Mouse (Mus musculus): ENCODE results near the gene Rilpl1. TPM values are rescaled to one million over a fixed set of nuclear protein-coding genes. Genes with fewer than 3 reads are reported as not detected.
"Not testable (repeated sequence)": the region's sequence is repeated elsewhere in the genome, so short reads cannot be mapped to it uniquely, and the experiment has no call there.

Rilpl1 gene
- total RNA-seq, 2 experiments from 2014 or later, result 1.6 TPM; not detected in 1

DNA sequence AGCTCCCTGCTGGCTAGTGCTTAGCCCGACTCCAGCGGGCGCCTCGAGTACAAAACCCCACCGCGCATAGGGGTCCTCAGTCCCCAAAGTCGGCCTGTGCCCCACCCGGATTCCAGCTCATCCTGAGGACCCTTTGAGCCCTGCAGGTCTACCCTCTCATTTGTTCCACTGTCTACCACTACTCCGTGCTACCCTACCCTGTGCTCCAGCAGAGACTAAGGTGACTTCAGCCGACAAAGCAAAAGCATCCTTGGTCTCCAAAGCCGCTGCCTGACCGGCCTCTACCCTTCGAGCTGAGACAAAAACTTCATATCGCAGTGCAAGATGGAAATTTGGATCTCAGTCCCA is 366 bp upstream of the Rilpl1 start:
- ATAC-seq (replicated peaks; ENCODE audit: low FRiP score, poor library complexity, severe bottlenecking), result no peak

DNA sequence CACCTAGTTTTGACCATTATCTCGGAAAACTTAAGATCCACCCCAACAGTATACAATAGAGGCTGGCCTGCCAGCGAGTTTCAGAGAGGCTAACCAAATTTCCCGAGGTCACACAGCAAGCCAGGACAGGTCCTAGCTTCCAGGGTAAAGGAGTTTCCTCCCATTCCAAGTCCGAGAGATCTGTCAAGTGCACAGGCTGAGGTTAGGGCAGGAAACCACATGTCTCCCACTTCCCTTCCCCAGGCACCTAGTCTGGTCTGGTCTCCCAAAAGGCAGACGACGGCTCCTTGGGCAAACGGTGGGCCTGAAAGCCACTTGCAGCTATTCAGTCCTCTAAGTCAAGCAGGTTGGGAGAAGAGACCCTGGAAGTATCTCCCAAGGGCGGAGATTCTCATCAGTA is 1.5 kb downstream of the Rilpl1 start:
- no peak for ATAC-seq (replicated peaks; ENCODE audit: low FRiP score, poor library complexity, severe bottlenecking)

DNA sequence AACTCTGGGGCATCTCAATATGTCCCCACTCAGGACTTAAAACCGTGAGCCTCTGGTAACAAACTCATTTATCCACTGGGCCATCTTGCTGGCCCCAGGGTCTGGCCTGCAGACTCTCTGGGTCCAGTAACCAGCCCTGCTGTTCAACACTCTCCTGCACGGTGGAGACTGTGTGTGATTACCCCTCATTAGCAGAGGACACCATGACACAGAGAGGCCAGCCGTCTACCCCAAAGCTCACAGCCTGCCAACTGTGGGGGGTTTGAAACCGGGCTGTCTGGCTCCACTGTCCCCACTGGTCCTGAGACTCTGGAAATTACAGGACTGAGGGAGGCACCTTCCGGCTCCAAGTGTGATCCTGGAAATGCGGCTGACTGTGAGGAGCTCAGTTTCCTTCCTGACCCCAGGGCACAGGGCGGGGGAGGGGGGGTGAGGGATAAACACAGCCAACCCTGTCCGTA is 2.0 kb downstream of the Rilpl1 start:
- ATAC-seq (replicated peaks; ENCODE audit: low FRiP score, poor library complexity, severe bottlenecking), result no peak

DNA sequence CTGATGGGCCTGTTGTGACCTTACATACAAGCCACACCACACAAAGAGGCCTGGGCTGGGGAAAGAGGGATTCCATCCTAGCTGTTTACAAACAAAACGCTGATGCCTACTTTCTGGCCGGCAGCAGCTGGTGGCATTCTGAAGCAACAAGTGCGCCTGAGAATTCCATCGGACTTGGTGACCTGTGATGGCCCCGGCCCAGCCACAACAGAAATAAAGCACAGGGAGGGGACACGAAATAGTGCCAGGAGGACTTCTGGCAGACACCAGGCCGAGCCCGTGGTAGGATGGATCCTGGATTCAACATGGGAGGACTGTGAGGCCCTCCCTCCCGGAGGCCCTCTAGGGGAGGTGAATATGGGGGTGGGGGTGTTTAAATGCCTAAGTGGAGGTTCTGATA is 2.4 kb downstream of the Rilpl1 start:
- ATAC-seq (replicated peaks; ENCODE audit: low FRiP score, poor library complexity, severe bottlenecking), result no peak

DNA sequence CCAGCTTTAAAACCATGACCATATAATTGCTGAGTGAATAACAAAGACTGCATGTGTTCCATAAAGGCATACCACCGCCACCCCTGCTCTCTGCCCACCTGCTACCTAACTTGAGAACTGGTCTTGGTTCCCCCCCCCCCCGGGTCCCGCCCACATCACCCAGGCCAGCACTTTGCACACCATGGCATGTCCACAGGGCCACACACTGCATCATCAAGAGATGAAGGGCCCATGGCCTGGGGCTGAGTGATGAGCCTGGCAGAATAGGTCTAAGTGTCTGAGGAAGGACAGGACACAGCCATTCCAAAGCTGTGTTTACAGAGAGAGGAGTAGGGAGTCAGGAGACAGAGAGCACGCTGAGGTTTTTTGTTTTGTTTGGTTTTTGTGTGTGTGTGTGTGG is 2.8 kb downstream of the Rilpl1 start:
- ATAC-seq (replicated peaks; ENCODE audit: low FRiP score, poor library complexity, severe bottlenecking), result no peak

DNA sequence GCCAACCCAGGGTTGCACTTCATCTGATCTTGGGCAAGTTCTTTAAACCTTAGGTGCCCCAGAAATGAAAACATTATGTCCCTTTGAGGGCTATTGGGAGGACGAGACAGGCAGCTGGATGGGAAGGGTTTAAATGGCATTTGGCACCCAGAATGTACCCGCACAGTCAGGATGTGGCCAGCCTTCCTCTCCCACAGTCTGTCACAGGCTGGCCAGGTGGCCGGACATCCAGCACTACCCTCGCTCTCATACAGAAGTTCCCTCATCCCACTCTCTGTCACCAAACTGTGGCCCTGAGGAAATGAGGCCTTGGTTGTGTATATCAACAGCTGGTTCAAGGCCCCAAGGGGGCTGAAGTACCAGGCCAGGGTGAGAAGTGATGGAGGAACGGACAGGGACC is 6.2 kb downstream of the Rilpl1 start:
- ATAC-seq (replicated peaks; ENCODE audit: low FRiP score, poor library complexity, severe bottlenecking), result no peak

DNA sequence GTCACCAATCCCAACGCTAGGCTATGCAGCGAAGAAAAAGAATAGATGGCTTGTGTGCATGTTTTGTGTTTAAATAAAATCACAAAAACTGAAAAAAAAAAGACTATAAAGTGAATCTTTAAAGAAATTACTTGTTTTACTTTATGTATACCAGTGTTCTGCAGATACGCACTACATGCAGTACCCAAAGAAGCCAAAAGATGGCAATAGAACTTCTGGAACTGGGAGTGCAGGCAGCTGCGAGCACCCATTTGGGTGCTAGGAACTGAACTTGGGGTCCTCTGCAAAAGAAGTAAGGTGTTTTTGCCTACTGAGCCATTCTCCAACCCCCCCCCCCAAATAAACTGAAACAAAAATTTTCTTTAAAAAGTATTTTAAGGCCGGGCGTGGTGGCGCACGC is 8.2 kb downstream of the Rilpl1 start:
- no peak; the same call in 1 of the 2 replicates for ATAC-seq (replicated peaks; ENCODE audit: low FRiP score, poor library complexity, severe bottlenecking)

DNA sequence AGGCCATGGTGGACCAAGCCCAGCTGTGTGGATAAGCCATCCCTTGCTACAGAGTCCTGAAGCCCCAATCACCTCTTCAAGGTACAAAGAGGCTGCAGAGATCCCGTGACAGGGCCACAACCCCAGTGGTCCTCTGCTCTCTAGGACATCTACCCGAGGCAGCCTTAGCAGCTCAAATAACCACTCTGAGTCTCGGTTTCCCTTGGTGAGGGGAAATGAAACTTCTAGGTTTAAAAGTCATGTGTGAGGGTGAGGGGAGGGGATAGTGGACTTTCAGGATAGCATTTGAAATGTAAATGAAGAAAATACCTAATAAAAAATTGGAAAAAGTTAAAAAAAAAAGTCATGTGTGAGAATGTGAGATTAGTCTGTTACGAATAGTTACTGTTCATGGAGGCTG is 9.6 kb downstream of the Rilpl1 start:
- ATAC-seq (replicated peaks; ENCODE audit: low FRiP score, poor library complexity, severe bottlenecking), result no peak

DNA sequence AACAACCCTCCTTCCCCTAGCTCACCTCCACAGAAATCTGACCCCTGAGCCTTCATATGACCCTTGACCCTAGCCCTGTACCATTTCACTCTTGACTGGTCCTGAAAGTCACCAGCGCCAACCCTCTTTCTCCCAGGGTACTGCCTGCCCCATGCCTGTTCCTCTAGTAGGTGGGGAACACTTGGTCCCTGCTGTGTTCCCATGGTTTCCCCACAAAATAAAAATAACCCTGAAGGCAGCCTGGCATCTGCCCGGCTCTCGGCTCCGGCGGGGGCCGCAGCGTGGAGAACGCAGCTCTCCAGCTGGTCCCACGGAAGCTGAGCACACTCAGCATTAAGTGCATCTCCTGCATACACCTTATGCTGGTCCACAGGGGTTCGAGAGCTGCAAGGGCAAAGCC is 12.5 kb downstream of the Rilpl1 start:
- no peak for ATAC-seq (replicated peaks; ENCODE audit: low FRiP score, poor library complexity, severe bottlenecking)

DNA sequence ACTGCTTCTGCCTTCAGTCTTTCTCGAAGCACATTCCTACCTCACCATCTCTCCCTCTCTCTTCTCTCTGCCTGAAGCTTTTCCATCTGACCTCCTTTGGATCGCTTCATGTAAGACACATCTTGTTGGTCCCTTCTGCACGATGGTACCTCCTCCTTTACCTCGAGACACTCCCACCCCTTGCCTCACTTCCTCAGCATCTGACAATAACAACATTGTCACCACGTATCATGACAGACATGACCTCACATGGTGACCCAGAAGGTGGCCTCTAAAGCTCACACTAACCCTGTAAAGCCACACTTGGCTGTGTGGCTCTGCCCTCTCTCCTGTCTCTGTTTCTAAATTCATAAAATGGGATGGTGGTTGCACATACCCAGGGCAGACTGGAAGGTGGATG is 15.4 kb downstream of the Rilpl1 start:
- ATAC-seq (replicated peaks; ENCODE audit: low FRiP score, poor library complexity, severe bottlenecking), result no peak

DNA sequence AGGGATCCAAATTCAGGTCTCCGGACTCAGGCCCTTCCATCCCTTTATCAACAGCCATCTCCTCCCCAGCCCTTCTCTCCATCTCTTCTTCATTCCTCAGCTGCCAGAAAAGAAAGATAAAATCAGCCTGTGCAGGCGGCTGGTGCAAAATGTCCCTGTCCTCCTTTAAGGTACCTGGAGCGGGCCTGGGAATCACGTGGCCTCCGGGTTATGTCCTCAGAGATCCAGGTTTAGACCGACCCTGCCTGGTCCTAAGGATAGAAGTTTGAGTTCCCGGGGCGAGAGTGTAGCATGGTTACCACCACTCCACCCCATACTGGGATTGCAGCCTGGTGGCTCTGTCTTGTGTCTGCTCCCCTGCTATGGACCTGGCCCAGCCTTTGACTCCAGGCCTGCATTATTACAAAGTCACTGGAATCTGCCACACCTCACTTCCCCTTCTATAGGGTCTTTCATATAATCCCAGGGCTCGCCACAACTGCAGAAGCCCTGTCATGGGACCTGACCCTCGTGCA is 20.6 kb downstream of the Rilpl1 start:
- no peak for ATAC-seq (replicated peaks; ENCODE audit: low FRiP score, poor library complexity, severe bottlenecking)

DNA sequence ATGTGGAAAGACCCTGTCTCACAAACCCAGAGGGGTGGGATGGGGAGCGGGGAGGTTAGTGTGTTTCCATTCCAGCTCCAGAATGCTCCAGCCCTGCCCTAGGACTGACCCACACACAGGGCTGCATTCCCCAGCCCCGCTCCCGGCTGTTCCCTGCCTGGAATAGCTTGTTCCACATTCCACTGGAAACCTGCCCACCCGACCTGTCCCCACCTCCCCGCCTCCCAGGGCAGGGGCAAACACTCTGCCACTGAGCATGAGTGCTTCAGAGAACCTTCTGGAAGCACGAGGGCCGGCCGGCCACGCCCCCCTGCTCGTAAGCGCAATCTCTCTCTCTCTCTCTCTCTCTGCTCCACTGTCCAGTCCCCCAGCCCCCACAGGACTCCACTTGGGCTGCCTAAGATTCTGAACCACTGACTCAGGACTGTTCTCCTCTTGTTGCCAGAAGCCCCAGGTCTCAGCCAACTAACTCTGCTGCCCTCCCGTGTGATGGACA is 21.4 kb downstream of the Rilpl1 start:
- no peak for ATAC-seq (replicated peaks; ENCODE audit: low FRiP score, poor library complexity, severe bottlenecking)

DNA sequence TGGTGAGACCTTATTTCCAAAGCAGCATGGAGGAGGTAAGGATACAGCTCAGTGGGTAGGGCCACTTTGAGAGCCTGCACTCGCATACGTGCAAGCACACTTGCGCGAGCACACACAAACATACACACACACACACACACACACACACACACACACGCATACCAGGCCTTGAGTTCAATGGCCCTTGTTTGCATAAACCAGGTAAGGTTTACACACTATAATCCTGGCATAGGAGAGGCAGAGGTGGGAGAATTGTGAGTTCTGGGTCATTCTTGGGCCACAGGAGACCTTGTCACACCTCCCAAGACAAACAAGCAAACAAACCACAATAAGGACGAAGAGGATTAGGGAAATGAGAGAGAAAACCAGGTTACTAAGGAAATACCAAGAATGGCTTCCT is 22.0 kb downstream of the Rilpl1 start:
- ATAC-seq (replicated peaks; ENCODE audit: low FRiP score, poor library complexity, severe bottlenecking), result no peak

DNA sequence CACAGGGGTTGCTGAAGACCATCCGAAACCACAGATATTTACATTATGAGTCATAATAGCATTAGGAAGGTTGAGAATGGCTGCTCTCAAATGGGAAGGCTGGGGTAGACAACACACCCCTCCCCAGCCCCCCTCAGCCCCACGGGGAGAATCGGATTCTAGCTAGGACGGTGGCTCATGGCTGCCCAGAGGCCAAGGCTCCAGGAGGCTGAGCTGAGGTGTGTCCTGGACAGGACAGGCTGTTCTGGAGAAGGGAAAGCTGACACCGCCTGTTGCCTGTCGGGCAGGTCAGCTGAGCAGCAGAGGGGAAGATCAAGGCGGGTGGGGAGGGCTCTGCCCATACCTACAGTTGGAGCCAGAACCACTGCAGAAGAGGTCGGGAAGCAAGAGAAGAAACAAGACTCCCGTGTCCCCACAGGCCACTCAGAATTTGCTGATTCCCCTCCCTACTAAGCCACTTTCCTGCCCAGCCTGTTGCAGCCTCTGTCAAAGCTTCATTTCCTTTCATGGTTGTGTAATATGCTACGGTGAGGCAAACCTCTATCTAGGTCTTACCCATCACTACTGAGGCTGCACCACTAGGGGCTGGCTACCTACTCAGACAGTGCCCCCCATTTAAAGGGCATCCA is 24.3 kb downstream of the Rilpl1 start:
- no peak for ATAC-seq (replicated peaks; ENCODE audit: low FRiP score, poor library complexity, severe bottlenecking)

DNA sequence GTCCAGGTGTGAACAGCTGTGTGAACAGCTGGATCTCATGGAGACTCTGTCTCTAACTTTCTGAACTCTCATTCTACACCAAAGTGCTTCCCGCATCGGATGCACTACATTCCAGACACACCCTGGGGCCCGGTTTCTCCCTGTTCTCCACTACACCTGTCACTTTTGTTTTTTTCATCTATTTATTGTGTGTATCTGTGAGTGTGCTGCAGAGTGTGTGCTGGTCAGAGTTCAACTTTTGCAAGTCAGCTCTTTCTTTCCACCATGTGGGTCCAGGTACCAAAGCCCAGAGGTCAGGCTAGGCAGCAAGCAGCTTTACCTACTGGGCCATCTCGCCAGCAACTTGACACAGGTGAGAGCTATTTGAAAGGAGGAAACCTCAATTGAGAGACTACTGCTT is 26.0 kb downstream of the Rilpl1 start:
- ATAC-seq (replicated peaks; ENCODE audit: low FRiP score, poor library complexity, severe bottlenecking), result no peak

DNA sequence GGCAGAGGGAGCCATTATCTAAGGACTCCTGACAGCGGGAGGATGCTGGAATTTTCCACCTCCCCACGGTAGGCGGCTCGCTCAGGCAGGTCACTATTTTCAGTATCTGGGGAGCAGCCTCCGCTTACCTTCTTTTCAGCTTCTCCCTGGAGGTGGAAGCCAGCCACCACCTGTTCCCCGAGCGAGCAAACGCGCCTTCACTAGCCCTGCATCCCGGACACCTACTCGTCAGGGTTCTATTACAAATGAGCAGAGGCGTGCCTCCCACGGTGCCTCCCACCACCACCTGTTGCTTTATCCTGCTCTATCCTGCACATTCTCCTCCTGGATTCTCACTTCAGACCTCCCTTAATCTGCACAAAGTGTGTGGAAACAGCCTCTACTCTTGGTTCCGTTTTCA is 27.4 kb downstream of the Rilpl1 start:
- ATAC-seq (replicated peaks; ENCODE audit: low FRiP score, poor library complexity, severe bottlenecking), result no peak

DNA sequence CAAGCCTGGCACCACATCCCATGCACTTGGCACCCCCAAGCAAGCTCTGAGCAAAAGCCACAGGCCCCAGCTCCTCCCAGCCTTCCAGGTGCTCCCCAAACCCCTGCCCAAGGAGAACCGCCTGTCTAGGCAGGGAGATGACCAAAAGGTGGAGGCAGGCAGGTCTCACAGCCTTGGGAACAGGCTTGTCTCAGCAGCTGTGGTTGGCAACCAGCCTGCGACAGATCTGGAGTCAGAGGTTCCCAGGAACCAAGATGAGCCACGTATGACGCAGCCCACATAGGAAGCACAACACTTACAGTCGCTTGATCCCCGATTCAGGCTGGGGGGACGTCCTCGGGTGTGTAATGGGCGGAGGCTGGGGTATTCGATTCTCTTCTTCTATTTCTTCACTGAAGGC is 29.6 kb downstream of the Rilpl1 start:
- no peak for ATAC-seq (replicated peaks; ENCODE audit: low FRiP score, poor library complexity, severe bottlenecking)

DNA sequence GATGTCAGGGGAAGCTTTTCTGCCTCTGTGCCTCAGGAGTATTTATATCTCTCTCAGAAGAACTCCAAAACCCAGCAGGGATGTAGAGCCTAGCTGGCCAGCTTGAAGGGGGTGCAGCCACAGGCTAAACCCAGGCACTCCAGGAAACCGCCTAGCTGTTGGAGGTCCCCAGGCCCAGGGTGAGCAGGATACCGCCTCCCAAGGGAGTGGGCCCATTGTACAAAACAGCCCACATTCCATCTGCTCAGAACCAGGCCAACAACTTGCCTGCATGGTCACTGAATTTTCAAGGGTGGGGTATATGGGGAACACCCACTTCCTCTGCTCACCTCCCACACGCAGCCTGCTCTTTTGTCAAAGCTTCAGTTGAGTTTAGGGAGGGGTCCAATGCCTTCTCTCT is 30.6 kb downstream of the Rilpl1 start:
- no peak for ATAC-seq (replicated peaks; ENCODE audit: low FRiP score, poor library complexity, severe bottlenecking)

DNA sequence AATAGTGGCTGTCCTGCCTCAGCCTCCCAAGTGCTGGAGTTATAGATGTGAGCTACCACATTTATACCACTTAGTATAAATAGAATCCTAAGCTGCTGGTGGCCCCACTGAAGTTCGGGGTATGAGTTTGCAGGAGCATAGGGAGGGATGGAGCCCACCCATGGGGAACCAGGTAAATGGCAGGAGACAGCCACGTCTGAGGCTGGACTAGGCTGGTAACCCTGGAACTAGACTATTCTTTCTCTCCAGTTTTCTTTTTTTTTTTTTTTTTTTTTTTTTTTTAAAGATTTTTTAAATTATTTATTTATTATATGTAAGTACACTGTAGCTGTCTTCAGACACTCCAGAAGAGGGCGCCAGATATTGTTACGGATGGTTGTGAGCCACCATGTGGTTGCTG is 31.2 kb downstream of the Rilpl1 start:
- not testable (repeated sequence) for ATAC-seq (replicated peaks; ENCODE audit: low FRiP score, poor library complexity, severe bottlenecking)

DNA sequence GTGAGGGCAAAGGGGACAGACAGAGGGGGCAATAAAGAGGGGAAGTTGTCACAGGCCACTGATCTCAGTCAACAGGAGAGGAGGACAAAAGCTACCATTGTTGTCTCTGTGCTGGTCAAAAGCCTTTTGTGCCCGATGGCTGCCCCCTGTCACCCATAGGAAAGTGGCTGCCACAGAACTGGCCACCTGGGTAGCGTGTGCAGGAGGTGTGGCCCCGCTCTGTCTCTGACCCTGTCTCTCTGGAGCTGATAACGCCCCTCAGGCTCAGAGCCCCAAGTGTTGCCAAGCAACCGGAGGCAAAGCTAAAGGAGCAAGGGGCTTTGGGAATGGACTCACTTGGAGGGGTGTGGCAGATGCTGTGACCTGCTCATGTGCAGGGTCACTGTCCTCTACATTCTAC is 32.2 kb downstream of the Rilpl1 start:
- ATAC-seq (replicated peaks; ENCODE audit: low FRiP score, poor library complexity, severe bottlenecking), result no peak

DNA sequence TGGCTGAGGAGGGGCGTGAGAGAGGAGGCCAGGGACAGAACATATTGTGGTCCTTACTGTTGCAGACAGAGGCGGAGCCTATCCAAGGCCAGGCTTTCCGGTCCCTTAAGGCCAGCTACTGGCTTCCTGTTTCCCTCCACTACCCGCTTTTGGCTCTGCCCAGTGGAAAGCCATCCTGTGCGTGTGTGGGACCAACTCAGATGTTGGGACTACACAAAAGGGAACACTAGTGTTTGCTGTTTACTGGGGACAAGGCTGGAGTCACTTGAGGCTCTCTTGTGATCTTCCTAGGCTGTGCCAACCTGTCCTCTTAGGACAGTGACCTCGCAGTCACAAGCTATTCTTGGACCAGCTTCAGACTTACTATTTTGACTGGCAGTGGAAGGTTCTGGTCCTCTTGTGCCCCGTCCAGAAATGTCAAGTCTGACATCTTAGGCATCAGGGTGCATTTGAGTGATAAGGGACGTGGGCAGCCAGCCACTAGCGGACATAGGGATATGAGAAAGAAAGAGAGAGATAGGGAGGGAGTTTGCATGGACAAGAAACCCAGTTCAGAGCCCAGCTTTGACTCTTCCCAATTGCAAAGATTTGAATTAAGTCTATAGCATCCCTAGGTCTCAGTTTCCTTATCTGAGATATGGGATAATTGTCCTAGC is 32.8 kb downstream of the Rilpl1 start:
- peak; percentile 39 for ATAC-seq (replicated peaks; ENCODE audit: low FRiP score, poor library complexity, severe bottlenecking)
